Mouse (Mus musculus) liver, postnatal 0 days (tissue): ENCODE results near the gene Sugp1. TPM values are rescaled to one million over a fixed set of nuclear protein-coding genes. Genes with fewer than 3 reads are reported as not detected.
A peak's percentile ranks its signal among the peaks of the same experiment; 100 is the strongest.

ENCODE experiments used
- ATAC-seq: fragments of 200-750 bp; cut with Nextera tagmentation; 2 replicates; pipeline ENCODE4 v1.8.0; 2017; ENCODE audit warnings: mild to moderate bottlenecking, moderate library complexity
- DNase-seq: peaks from one replicate; pipeline ENCODE4 v3.0.0-alpha.2; 2016
- H3K27ac ChIP-seq: fragments of 300-500 bp; sonication (generic); 2 replicates; pipeline ENCODE4 v1.5.1; 2014; ENCODE audit warnings: antibody characterized with exemption, moderate library complexity, mild to moderate bottlenecking, low read depth
- H3K27me3 ChIP-seq: fragments of 300-500 bp; sonication (generic); 2 replicates; pipeline ENCODE4 v1.6.1; 2014; ENCODE audit warnings: low read length, control low read depth, mixed read lengths; ENCODE audit not compliant: insufficient read depth
- H3K36me3 ChIP-seq: fragments of 300-500 bp; sonication (generic); replicated peaks from 2 replicates; pipeline ENCODE4 v1.6.1; 2014; ENCODE audit warnings: mild to moderate bottlenecking, control low read depth, low read length, moderate library complexity, mixed read lengths; ENCODE audit not compliant: insufficient read depth
- H3K4me1 ChIP-seq: fragments of 300-500 bp; sonication (generic); 2 replicates; pipeline ENCODE4 v1.6.1; 2014; ENCODE audit warnings: antibody characterized with exemption, mild to moderate bottlenecking, control low read depth; ENCODE audit not compliant: insufficient read depth
- H3K4me2 ChIP-seq: fragments of 300-500 bp; sonication (generic); 2 replicates; pipeline ENCODE4 v1.6.1; 2014; ENCODE audit warnings: low read depth, mild to moderate bottlenecking, low read length, moderate library complexity, mixed read lengths
- H3K4me3 ChIP-seq: fragments of 300-500 bp; sonication (generic); 2 replicates; pipeline ENCODE4 v1.5.1; 2014; ENCODE audit warnings: low read depth, low read length
- H3K9ac ChIP-seq: fragments of 300-500 bp; sonication (generic); replicated peaks from 2 replicates; pipeline ENCODE4 v1.6.1; 2014; ENCODE audit warnings: mild to moderate bottlenecking, moderate library complexity
- H3K9me3 ChIP-seq: fragments of 300-500 bp; sonication (generic); 2 replicates; pipeline ENCODE4 v1.6.1; 2016; ENCODE audit warnings: mild to moderate bottlenecking, control low read depth, low read length, mixed read lengths
- CTCF ChIP-seq: sonication (generic); IDR thresholded peaks from 2 replicates; pipeline ENCODE4 v1.5.1; 2016; ENCODE audit warnings: antibody characterized with exemption, low read depth
- EP300 ChIP-seq: IDR thresholded peaks from 2 replicates; pipeline ENCODE4 v1.6.1; 2016; ENCODE audit warnings: antibody characterized with exemption, low read depth, mild to moderate bottlenecking
- WGBS: fragments of 180-500 bp; shearing (Covaris S2); extraction: QIAGEN DNeasy Blood & Tissue Kit; methylation state at CpG from one replicate; pipeline ENCODE4 v1.1.7; 2014; ENCODE audit not compliant: insufficient replicate concordance; 5-methylcytosine and 5-hydroxymethylcytosine counted together
- polyA plus RNA-seq: library from polyadenylated mRNA; unstranded; fragments of >200 nt; fragmentation: Nextera tagmentation; extraction: Ambion mirVana; gene quantifications from 2 replicates; pipeline ENCODE4 v1.2.1, GENCODE M21; 2015

Gene Sugp1
- polyA plus RNA-seq = 11.7 and 11.8 TPM in 2 replicates

DNA sequence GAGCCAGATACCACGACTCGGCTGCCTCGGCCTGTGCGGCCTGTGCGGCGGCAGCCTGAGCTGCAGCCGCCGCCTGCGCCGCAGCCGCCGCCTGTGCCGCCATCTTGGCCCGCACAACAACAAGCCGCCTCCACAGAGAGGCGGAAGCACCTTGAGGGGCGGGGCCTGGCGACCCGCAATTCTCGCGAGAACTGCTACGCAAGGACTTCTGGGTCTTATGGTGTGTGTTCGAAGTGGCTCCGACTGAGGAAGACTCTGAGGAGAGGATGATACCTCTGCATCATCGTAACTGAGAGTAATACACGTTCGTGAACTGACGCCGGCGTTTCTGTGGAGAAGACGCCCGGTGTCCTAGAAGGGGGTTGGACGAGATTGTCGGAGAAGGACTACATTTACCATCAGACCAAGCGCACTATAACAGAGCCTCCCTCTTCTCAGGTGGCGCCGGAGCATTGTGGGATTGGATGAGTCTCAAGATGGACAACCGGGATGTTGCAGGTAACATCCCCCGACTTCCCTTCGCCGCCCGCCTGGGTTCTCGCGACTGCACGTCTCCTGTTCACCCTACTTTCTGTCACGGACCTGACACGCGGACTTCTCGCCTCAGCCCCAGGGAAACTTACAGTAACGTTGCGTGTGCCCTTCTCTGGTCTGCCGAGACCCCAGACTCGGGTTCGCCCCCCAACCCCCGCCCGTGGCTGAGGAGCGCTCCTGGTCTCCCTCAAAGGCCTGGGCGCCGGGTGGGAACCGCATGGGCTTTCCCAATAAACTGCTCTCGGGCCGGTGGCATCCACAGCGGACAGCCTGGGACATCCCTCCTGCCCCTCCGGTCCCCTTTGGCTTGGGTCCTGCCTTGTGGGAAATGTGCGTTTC, at the start of gene Sugp1, which contains the start of gene Mau2:
Gene Sugp1, plus strand, starts transcription at position 231 of the 873 bp plus-strand sequence.
Gene Mau2, minus strand, starts transcription at position 152 of the 873 bp plus-strand sequence.
- WGBS = under 1% methylated on average over 59 of the region's 65 CpGs
- DNase-seq = peak; percentile 97
- H3K36me3 ChIP-seq = peaks cover 3% of the 10 kb centered on the region; the same call in 1 of the 2 replicates

GRCm38 (mm10) chr8:69995422-69995775, 47.2 kb upstream of the Sugp1 start:
- TF ChIP-seq CTCF (no peak), EP300 (no peak)
- H3K4me1 ChIP-seq = peaks cover 33% of the 10 kb centered on the region
- ATAC-seq = no peak
- no peak for DNase-seq
- H3K36me3 ChIP-seq = peaks cover 3% of the 10 kb centered on the region
- WGBS = 2% methylated on average over 7 of the region's 7 CpGs
- peak overlapping the region; percentile 93 for H3K4me3 ChIP-seq
- H3K27ac ChIP-seq = peak overlapping the region; percentile 98
- peak overlapping the region; percentile 89 for H3K4me2 ChIP-seq
- peak overlapping the region; percentile 97 for H3K9ac ChIP-seq
- H3K27me3 ChIP-seq = no peaks in the 10 kb centered on the region
- no peaks in the 10 kb centered on the region for H3K9me3 ChIP-seq

More for the DNA sequence above, at the start of gene Sugp1, which contains the start of gene Mau2:
- peak within 1 kb of the TSS; percentile 99 for H3K9ac ChIP-seq
- TF ChIP-seq EP300 (peak; percentile 74), CTCF (no peak)
- H3K9me3 ChIP-seq = no peaks in the 10 kb centered on the region
- ATAC-seq = peak; percentile 97
- H3K27me3 ChIP-seq = no peaks in the 10 kb centered on the region
- H3K4me3 ChIP-seq = peak within 1 kb of the TSS; percentile 98
- H3K4me1 ChIP-seq = peaks cover 42% of the 10 kb centered on the region
- H3K4me2 ChIP-seq = peak within 1 kb of the TSS; percentile 96
- peak within 1 kb of the TSS; percentile 77 for H3K27ac ChIP-seq

- H3K9ac ChIP-seq = peak within 1 kb of the TSS; percentile 97
- peak within 1 kb of the TSS; percentile 98 for H3K27ac ChIP-seq
- H3K4me1 ChIP-seq = peaks cover 34% of the 10 kb centered on the region
- H3K4me3 ChIP-seq = peak within 1 kb of the TSS; percentile 93
- TF ChIP-seq EP300 = no peak
- peak; percentile 49 for TF ChIP-seq CTCF
- DNase-seq = peak; percentile 100
- no peaks in the 10 kb centered on the region for H3K27me3 ChIP-seq
- H3K4me2 ChIP-seq = peak within 1 kb of the TSS; percentile 97
- peaks cover 3% of the 10 kb centered on the region for H3K36me3 ChIP-seq
- peak; percentile 97 for ATAC-seq
- WGBS = 1% methylated on average over 60 of the region's 87 CpGs
- H3K9me3 ChIP-seq = no peaks in the 10 kb centered on the region
These were observed 46.6 kb upstream of the Sugp1 start, which contains the start of gene Gatad2a for GRCm38 (mm10) chr8:69995776-69996588. Gatad2a (minus strand) TSS chr8:69996384.

DNA sequence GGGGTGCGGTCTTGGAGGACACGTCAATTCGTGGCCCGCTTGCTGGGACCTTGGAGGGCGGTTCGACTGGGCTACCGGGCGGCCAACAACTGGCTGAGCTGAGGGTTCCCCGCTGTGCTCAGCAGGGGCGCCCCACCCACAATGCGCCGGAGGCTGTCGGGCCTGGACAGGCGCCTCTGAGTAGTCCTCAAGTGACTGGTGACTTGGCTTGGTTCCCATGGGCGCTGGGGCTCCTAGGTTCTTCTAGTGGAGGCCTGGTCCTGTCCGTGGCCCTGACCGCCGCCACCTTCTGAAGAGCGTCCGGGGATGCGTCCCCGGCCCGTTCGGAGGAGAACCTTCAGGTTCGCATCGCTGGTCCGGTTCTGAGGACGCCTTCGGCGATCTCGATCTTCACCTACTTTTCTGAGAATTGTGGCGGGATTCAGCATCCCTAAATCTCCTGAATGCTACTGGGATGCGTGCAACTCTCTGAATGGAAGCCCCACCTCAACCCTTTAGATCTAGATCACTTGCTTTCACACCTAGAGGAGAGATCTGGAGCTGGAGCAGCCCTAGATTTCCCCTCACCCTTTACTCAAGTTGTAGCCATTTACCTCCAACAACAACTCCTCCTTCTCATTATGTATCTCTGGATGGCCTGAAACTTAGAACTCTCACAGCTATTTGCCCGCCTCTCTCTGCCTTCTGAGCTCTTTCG, 45.9 kb upstream of the Sugp1 start:
- peak overlapping the region; percentile 97 for H3K4me2 ChIP-seq
- peak; percentile 55; the same call in 1 of the 2 replicates for TF ChIP-seq EP300
- peak; percentile 34 for TF ChIP-seq CTCF
- H3K4me3 ChIP-seq = peak overlapping the region; percentile 93
- H3K9ac ChIP-seq = peak overlapping the region; percentile 91
- H3K36me3 ChIP-seq = peaks cover 3% of the 10 kb centered on the region; the same call in 1 of the 2 replicates
- ATAC-seq (no peak), DNase-seq (no peak)
- peak overlapping the region; percentile 97 for H3K27ac ChIP-seq
- 4% methylated on average over 35 of the region's 35 CpGs for WGBS
- H3K9me3 ChIP-seq = no peaks in the 10 kb centered on the region
- peaks cover 41% of the 10 kb centered on the region for H3K4me1 ChIP-seq
- no peaks in the 10 kb centered on the region for H3K27me3 ChIP-seq

DNA sequence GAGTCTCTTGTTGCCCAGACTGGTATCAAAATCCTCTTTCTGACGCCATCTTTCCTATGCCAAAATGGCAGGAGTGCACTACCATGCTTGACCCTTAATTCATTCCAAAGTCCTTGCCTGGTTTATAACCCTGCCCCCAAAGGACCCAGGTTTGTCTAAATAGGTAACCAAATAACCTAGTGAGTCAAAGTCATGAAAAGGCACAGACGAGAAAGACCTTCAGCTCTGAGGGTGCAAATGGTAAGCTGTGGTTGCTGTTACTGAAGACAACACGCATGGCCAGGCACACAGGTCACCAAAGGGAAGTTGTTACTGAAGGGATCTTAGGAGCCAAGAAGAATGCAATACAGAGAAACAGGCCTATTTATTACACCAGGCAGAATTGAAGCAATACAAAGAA, 43.9 kb upstream of the Sugp1 start:
- no peak overlapping the region for H3K9ac ChIP-seq
- TF ChIP-seq EP300 (no peak), CTCF (no peak)
- H3K4me2 ChIP-seq = no peak overlapping the region
- no peaks in the 10 kb centered on the region for H3K36me3 ChIP-seq
- H3K4me3 ChIP-seq = no peak overlapping the region
- ATAC-seq = no peak
- WGBS = 86% methylated on average over 3 of the region's 3 CpGs
- no peaks in the 10 kb centered on the region for H3K9me3 ChIP-seq
- no peaks in the 10 kb centered on the region for H3K27me3 ChIP-seq
- H3K27ac ChIP-seq = no peak overlapping the region
- no peak for DNase-seq
- peaks cover 42% of the 10 kb centered on the region for H3K4me1 ChIP-seq
